Mouse (Mus musculus): ENCODE data around the gene Slc16a5. TPM values are rescaled to one million over a fixed set of nuclear protein-coding genes. Genes with fewer than 3 reads are reported as not detected.

Slc16a5 gene
- polyA plus RNA-seq, 1 experiment from 2014 or later = 0.34 TPM

- Histone ChIP-seq H3K9me3 (ENCODE audit: control insufficient read depth, low read length) (no peaks in the 10 kb centered on the region), H3K4me3 (ENCODE audit: low read length) (no peak overlapping the region), H3K9ac (ENCODE audit: low read depth, low read length) (no peak overlapping the region), H3K4me2 (ENCODE audit: low read length) (no peak overlapping the region), H3K27me3 (replicated peaks; ENCODE audit: control insufficient read depth, insufficient read depth, low read length) (no peaks in the 10 kb centered on the region), H3K4me1 (ENCODE audit: control insufficient read depth, insufficient read depth, low read depth, low read length) (no peaks in the 10 kb centered on the region), H3K27ac (ENCODE audit: low read depth, low read length) (no peak overlapping the region), H3K36me3 (ENCODE audit: control insufficient read depth, insufficient read depth, low read length) (peaks cover 20% of the 10 kb centered on the region)
- 71% methylated on average over 2 of the region's 2 CpGs for WGBS
- no peak for ATAC-seq
These were observed 60.4 kb downstream of the Slc16a5 start for GRCm38 (mm10) chr11:115522703-115523102.

Small RNA genes lying within 50 kb of the gene (microRNA-seq; reads per million reads assigned to microRNA genes)
- not detected for gene Mir3968

Other genes with a start within 250 kb of the Slc16a5 start
- gene Grin2c, start 195.2 kb upstream of the Slc16a5 start, polyA plus RNA-seq (2015; fragmentation: Nextera tagmentation; extraction: Ambion mirVana) = 0.60 and 0.72 TPM in 2 replicates
- gene Fdxr, start 185.4 kb upstream of the Slc16a5 start, polyA plus RNA-seq (2015; fragmentation: Nextera tagmentation; extraction: Ambion mirVana) = 21.2 and 22.5 TPM in 2 replicates
- gene Fads6, start 164.8 kb upstream of the Slc16a5 start, polyA plus RNA-seq (2015; fragmentation: Nextera tagmentation; extraction: Ambion mirVana) = 1.4 and 2.0 TPM in 2 replicates
- 0.06 and 0.18 TPM in 2 replicates for gene Otop2, start 155.3 kb upstream of the Slc16a5 start, polyA plus RNA-seq (2015; fragmentation: Nextera tagmentation; extraction: Ambion mirVana)
- gene Ush1g, start 140.4 kb upstream of the Slc16a5 start, polyA plus RNA-seq (2015; fragmentation: Nextera tagmentation; extraction: Ambion mirVana) = 0.16 and 0.25 TPM in 2 replicates
- 2.3 and 2.7 TPM in 2 replicates for gene Otop3, start 127.7 kb upstream of the Slc16a5 start, polyA plus RNA-seq (2015; fragmentation: Nextera tagmentation; extraction: Ambion mirVana)
- gene Hid1, start 94.7 kb upstream of the Slc16a5 start, polyA plus RNA-seq (2015; fragmentation: Nextera tagmentation; extraction: Ambion mirVana) = 66.9 and 67.8 TPM in 2 replicates
- gene Cdr2l, start 80.6 kb upstream of the Slc16a5 start, polyA plus RNA-seq (2015; fragmentation: Nextera tagmentation; extraction: Ambion mirVana) = 16.1 and 18.0 TPM in 2 replicates
- 185 and 186 TPM in 2 replicates for gene Mrpl58, start 58.7 kb upstream of the Slc16a5 start, polyA plus RNA-seq (2015; fragmentation: Nextera tagmentation; extraction: Ambion mirVana)
- gene Atp5h, start 42.5 kb upstream of the Slc16a5 start, polyA plus RNA-seq (2015; fragmentation: Nextera tagmentation; extraction: Ambion mirVana) = 832 and 923 TPM in 2 replicates
- gene Kctd2, start 42.3 kb upstream of the Slc16a5 start, polyA plus RNA-seq (2015; fragmentation: Nextera tagmentation; extraction: Ambion mirVana) = 5.7 and 10.2 TPM in 2 replicates
- gene Trim80, start 21.9 kb upstream of the Slc16a5 start, polyA plus RNA-seq (2015; fragmentation: Nextera tagmentation; extraction: Ambion mirVana) = 0.15 TPM in 1 of 2 replicates, not detected in the other
- 16.8 and 19.4 TPM in 2 replicates for gene Armc7, start 13.2 kb downstream of the Slc16a5 start, polyA plus RNA-seq (2015; fragmentation: Nextera tagmentation; extraction: Ambion mirVana)
- gene Nt5c, start 29.4 kb downstream of the Slc16a5 start, polyA plus RNA-seq (2015; fragmentation: Nextera tagmentation; extraction: Ambion mirVana) = 95.8 and 104 TPM in 2 replicates
- gene Jpt1, start 51.9 kb downstream of the Slc16a5 start, polyA plus RNA-seq (2015; fragmentation: Nextera tagmentation; extraction: Ambion mirVana) = 1,336 TPM in 2 replicates
- 847 and 892 TPM in 2 replicates for gene Sumo2, start 73.8 kb downstream of the Slc16a5 start, polyA plus RNA-seq (2015; fragmentation: Nextera tagmentation; extraction: Ambion mirVana)
- 97.5 and 107 TPM in 2 replicates for gene Nup85, start 102.0 kb downstream of the Slc16a5 start, polyA plus RNA-seq (2015; fragmentation: Nextera tagmentation; extraction: Ambion mirVana)
- gene Mrps7, start 141.5 kb downstream of the Slc16a5 start, polyA plus RNA-seq (2015; fragmentation: Nextera tagmentation; extraction: Ambion mirVana) = 79.9 and 82.2 TPM in 2 replicates
- gene Gga3, start 141.6 kb downstream of the Slc16a5 start, polyA plus RNA-seq (2015; fragmentation: Nextera tagmentation; extraction: Ambion mirVana) = 35.1 and 43.7 TPM in 2 replicates
- 16.1 and 16.2 TPM in 2 replicates for gene Mif4gd, start 150.5 kb downstream of the Slc16a5 start, polyA plus RNA-seq (2015; fragmentation: Nextera tagmentation; extraction: Ambion mirVana)
- 42.7 and 49.9 TPM in 2 replicates for gene Slc25a19, start 165.8 kb downstream of the Slc16a5 start, polyA plus RNA-seq (2015; fragmentation: Nextera tagmentation; extraction: Ambion mirVana)
- gene Grb2, start 246.1 kb downstream of the Slc16a5 start, polyA plus RNA-seq (2015; fragmentation: Nextera tagmentation; extraction: Ambion mirVana) = 183 and 193 TPM in 2 replicates